Mouse (Mus musculus) forelimb bud, embryonic 11.5 days (tissue): ENCODE data around the gene Tspan2.

Source experiments
- DNase-seq: peaks from one replicate; pipeline ENCODE4 v3.0.0-alpha.2; 2012; ENCODE audit warnings: low read depth, low spot score

The Tspan2 gene

GRCm38 (mm10) chr3:102733936-102734312 lies 405 bp upstream of the Tspan2 start:
- no peak for DNase-seq

GRCm38 (mm10) chr3:102735031-102735558 lies 766 bp downstream of the Tspan2 start:
- no peak for DNase-seq

DNA sequence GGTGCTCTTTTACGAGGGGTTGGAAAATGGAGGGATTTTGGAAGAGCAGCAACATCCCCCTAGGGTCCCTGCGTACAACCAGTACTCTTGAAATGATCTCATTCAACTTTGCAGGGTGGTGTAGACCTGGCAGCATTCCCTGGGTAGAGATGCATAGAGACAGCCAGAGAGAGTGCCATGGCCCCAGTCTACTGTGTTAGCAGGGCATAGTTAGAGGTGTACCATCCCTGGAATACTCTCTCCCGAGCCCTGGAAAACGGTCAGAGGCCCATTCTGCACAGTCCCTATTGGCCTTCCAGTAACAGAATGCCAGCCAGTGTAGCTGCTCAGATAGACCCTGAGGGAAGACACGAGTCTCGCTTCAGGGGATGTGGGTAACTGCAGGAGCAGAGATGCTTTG lies 1.3 kb downstream of the Tspan2 start:
- no peak for DNase-seq

- no peak for DNase-seq
These were observed 2.1 kb downstream of the Tspan2 start for GRCm38 (mm10) chr3:102736436-102736835.

DNA sequence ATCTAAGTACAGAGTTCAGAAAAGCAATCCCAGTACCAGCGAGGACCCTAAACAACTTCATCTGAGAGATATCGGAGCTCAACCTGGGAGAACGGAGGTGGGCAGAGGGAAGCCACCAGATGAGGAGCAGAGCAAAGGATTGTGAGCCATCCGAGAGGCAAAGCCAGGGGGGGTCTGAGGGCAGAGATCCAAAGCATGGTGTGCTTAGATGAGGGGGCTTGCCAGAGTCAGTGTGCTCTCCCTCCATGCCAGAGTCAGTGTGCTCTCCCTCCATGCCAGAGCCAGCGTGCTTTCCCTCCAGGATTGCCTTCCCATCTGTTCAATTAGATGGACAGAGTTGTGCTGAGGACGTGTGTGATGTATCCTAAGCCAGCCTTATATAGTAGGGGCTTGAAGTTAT lies 2.8 kb downstream of the Tspan2 start:
- no peak for DNase-seq

- no peak for DNase-seq
These were observed 4.0 kb downstream of the Tspan2 start for GRCm38 (mm10) chr3:102738161-102738901.

DNA sequence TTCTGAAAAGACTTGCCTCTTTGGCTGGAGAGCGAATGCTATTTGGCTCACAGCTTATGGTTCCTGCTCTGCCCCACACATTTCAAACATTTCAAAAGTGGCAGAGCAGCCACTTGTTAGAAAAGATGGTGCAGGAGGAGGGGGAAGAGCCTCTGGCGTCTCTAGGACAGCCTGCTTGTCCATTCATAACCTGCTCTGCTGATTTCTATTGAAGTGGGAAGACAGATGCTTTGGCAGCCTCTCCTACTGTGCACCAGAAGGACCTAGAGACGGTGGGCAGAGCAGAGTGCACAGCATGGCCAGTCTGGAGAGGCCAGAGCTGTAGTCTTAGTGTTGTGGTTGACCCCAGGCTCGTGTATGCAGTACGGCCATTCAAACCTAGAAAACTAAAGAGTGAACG lies 4.6 kb downstream of the Tspan2 start:
- no peak for DNase-seq

DNA sequence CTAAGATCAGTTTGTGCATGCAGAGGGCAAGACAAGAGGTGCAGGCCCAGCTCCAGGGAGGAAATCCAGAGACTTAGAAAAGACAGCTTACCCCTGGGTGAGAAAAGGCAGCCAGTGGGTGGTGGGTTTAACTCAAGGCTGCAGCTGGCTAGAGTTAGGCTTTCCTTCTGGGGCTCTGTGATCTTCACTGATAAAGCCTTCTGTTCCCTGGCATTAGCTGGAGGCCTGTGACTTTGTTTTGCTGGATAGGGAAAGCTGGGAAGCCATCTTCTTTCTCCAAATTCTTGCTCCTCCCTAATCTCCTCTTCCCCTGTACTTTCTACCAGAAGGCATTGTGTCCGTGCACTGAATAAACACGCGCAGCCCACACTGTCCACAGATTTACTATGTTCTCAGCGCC lies 8.4 kb downstream of the Tspan2 start:
- DNase-seq = no peak

DNA sequence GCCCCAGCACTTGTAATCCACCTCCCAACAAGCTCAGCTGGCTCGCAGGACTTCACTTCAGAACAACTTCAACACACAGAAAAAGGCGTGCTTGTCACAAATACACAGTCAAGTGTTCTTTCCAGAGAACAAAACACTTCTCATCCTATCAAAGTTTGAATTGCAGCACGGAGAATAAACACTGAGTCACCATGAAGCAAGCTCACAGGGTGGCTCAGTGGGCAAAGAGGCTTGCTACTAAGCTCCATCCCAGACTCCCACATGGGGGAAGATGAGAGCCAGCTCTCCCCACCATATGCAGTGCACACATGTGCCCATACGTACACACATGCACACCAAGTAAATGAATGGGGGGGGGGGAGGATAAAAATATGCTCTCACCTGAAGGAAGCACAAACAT lies 8.9 kb downstream of the Tspan2 start:
- no peak for DNase-seq

- DNase-seq = no peak
These were observed 9.6 kb downstream of the Tspan2 start for GRCm38 (mm10) chr3:102743781-102744471.

GRCm38 (mm10) chr3:102744657-102745056 lies 10.3 kb downstream of the Tspan2 start:
- no peak for DNase-seq

DNA sequence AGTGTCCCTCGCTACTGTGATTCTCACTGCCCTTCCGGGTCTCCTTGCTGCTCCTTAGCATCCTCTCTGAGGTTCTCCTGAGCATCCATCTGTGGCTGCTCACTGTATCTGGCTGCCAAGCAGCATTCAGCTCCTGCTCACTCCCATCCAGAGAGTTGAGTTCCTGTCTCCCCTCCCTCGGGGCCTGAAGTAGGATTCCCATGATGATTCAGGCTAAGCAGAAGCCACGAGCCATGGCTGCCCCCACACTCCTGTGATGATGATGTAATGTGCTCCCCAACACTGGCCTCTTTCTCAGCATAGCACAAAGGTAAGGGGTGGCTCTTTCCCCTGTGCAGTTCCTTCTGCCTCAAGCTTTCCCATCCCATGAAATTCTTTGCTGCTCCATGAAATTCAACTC lies 11.8 kb downstream of the Tspan2 start:
- no peak for DNase-seq

DNA sequence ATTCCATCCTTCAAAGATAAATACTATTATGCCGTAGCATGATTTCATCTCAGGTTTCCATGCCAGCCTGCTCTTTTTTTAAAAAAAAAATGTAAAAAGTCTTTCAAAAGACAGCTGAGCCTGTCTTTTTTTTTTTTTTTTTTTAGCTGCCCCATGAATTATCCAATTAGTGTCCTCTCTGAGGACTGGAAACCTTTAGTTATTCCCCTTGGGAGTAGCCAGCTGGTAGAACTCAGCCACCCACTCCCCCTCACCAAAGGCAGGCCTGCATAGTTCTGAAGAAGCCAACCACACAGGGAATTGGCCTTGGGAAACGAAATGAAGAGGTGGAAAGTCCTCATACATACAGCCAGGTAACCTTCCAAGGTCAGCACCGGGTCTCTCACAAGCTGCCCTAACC lies 13.7 kb downstream of the Tspan2 start:
- DNase-seq = no peak

DNA sequence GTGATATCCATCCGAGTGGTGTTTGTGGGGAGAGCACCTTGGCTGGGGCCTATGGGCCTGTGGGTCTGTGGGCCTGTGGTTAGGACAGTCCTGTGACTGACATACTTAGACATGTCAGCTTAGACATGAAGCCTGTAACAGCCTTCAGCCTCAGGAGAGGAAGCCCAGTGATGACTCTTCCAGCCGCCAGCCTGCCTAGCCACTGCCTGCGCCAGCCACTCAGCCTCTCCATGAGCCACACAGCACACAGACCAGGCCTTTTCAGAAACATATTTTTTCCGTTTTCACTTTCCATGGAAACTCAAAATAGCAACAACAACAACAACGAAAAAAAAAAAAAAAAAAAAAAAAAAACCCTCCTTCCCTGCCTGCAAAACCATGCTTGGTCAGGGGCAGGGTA lies 14.4 kb downstream of the Tspan2 start:
- DNase-seq = no peak

- no peak for DNase-seq
These were observed 16.8 kb downstream of the Tspan2 start for GRCm38 (mm10) chr3:102751136-102751535.

DNA sequence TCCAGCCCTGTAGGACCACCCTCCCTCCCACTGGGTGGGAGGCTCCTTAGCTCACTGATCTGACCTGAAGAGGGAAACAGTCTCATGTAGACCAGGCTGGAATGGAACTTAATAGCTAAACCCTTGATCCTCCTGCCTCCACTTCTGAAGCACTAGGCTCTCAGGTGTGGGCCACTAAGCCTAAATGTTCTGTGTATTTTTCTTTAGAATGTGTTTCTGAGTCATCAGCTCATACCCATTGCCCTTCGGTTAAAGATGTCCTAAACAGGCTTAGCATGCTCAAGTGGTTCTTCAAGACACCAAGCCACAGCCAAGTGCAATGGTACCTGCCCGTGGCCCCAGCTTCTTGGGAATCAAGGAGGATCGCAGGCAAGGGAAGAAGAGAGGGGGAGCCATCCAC lies 17.2 kb downstream of the Tspan2 start:
- DNase-seq = no peak

- no peak for DNase-seq
These were observed 17.7 kb downstream of the Tspan2 start for GRCm38 (mm10) chr3:102752053-102752452.

- no peak for DNase-seq
These were observed 18.1 kb downstream of the Tspan2 start for GRCm38 (mm10) chr3:102752457-102752856.

DNA sequence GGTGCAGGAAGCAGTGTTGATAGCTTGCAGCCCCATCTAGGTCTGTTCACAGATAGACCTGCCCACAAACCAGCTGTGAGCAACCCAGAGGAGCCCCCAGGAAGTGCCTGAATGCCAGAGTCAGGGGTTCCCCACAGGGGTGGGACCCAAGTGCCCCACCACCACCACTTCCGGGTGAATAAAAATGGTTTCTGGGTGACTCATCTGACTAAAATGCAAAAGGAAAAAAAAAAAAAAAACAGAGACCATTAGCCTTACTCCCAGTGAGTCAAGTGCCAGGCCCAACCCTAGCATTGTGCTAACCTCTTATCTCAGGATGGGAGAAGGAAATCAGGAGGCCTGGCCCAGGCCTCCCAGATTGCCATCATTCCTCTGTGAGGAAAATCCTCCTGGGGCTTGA lies 21.5 kb downstream of the Tspan2 start:
- no peak for DNase-seq

GRCm38 (mm10) chr3:102757019-102757418 lies 22.7 kb downstream of the Tspan2 start:
- no peak for DNase-seq

DNA sequence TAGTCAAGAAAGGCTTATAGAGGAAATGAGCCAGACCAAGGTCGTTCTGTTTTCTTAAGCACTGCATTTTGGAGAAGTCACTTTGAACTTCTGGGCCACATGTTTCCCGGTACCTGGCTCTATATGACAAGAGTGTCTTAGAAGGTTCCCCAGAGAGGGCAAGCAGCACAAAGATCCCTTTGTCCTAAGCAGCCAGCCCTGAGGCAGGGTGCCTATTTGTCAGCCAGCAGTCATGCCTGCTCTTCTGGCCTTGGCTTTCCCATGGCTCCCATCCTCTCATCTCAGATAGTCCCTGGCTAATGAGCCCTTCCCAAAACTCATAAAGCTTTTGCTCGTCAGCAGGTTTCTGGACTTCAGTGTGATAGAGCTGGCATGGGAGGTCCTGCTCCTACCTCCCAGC lies 25.9 kb downstream of the Tspan2 start:
- DNase-seq = no peak

- DNase-seq = no peak
These were observed 28.1 kb downstream of the Tspan2 start for GRCm38 (mm10) chr3:102762388-102762787.

DNA sequence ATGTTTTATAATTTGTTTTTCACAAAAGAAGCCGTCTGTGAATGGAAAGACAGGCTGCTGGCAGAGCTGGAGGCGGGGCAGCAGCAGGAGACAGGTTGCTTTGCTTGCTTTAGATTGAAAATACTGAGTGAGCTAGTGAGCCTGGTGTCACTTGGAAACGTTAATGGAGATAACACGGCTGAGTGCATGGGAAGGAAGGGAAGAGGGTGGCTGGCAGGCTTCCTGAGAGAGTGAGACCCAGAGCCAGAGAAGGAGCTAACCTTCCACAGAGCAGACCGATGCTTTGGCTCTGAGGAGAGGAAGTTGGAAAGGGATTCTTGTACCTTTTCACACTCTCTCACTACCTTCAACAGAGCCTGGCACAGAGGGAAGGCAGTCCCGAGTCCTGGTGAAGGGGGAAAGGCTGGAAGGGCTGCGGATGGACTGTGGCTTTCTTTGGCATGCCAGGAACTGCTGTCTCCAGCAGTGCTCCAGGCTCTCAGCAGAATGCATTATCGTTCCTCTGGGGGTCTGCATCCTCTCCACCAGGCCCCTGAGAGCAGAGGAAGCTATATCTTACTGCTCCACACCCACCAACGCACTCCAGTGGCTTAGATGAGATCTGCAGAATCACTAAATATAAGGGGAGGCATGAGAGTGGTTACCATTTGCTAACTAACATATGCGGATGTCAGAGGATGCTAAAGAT lies 29.5 kb downstream of the Tspan2 start:
- DNase-seq = no peak
